Mouse (Mus musculus): Measurements from ENCODE around the gene Cux1.
A peak's percentile ranks its signal among the peaks of the same experiment; 100 is the strongest.

Gene Cux1

GRCm38 (mm10) chr5:136566812-136567175, 496 bp downstream of the Cux1 start:
- peak; percentile 66 for DNase-seq (ENCODE audit: low spot score)

GRCm38 (mm10) chr5:136566001-136566811, 1.1 kb downstream of the Cux1 start:
- DNase-seq (ENCODE audit: low spot score) = peak; percentile 71

GRCm38 (mm10) chr5:136565311-136565811, 1.9 kb downstream of the Cux1 start:
- peak; percentile 61 for DNase-seq (ENCODE audit: low spot score)

GRCm38 (mm10) chr5:136564613-136565299, 2.5 kb downstream of the Cux1 start:
- DNase-seq (ENCODE audit: low spot score) = no peak

GRCm38 (mm10) chr5:136563996-136564395, 3.3 kb downstream of the Cux1 start:
- DNase-seq (ENCODE audit: low spot score) = peak; percentile 13

GRCm38 (mm10) chr5:136563104-136563503, 4.2 kb downstream of the Cux1 start:
- DNase-seq (ENCODE audit: low spot score) = no peak

GRCm38 (mm10) chr5:136562212-136562611, 5.1 kb downstream of the Cux1 start:
- DNase-seq (ENCODE audit: low spot score) = peak; percentile 70

GRCm38 (mm10) chr5:136561641-136562040, 5.6 kb downstream of the Cux1 start:
- DNase-seq (ENCODE audit: low spot score) = no peak

GRCm38 (mm10) chr5:136560656-136561055, 6.6 kb downstream of the Cux1 start:
- no peak for DNase-seq (ENCODE audit: low spot score)

- no peak for DNase-seq (ENCODE audit: low spot score)
These were observed 9.8 kb downstream of the Cux1 start for GRCm38 (mm10) chr5:136557446-136557845.

- no peak for DNase-seq (ENCODE audit: low spot score)
These were observed 10.7 kb downstream of the Cux1 start for GRCm38 (mm10) chr5:136556328-136557262.

GRCm38 (mm10) chr5:136555703-136556102, 11.6 kb downstream of the Cux1 start:
- DNase-seq (ENCODE audit: low spot score) = no peak

- DNase-seq (ENCODE audit: low spot score) = no peak
These were observed 14.5 kb downstream of the Cux1 start for GRCm38 (mm10) chr5:136552832-136553231.

GRCm38 (mm10) chr5:136552093-136552492, 15.2 kb downstream of the Cux1 start:
- no peak for DNase-seq (ENCODE audit: low spot score)

- no peak for DNase-seq (ENCODE audit: low spot score)
These were observed 15.7 kb downstream of the Cux1 start for GRCm38 (mm10) chr5:136551571-136551970.

GRCm38 (mm10) chr5:136550726-136551125, 16.6 kb downstream of the Cux1 start:
- peak; percentile 10 for DNase-seq (ENCODE audit: low spot score)

- DNase-seq (ENCODE audit: low spot score) = no peak
These were observed 18.5 kb downstream of the Cux1 start for GRCm38 (mm10) chr5:136548776-136549175.

- DNase-seq (ENCODE audit: low spot score) = no peak
These were observed 22.2 kb downstream of the Cux1 start for GRCm38 (mm10) chr5:136545061-136545460.

- DNase-seq (ENCODE audit: low spot score) = no peak
These were observed 24.1 kb downstream of the Cux1 start for GRCm38 (mm10) chr5:136543171-136543570.

- no peak for DNase-seq (ENCODE audit: low spot score)
These were observed 26.3 kb downstream of the Cux1 start for GRCm38 (mm10) chr5:136540952-136541351.

GRCm38 (mm10) chr5:136540055-136540838, 27.0 kb downstream of the Cux1 start:
- no peak for DNase-seq (ENCODE audit: low spot score)
